Mouse (Mus musculus): ENCODE measurements around the gene Ccdc85c. TPM values are rescaled to one million over a fixed set of nuclear protein-coding genes. Genes with fewer than 3 reads are reported as not detected.

Gene Ccdc85c
- polyA plus RNA-seq, 1 experiment from 2014 or later, result 7.5 TPM

DNA sequence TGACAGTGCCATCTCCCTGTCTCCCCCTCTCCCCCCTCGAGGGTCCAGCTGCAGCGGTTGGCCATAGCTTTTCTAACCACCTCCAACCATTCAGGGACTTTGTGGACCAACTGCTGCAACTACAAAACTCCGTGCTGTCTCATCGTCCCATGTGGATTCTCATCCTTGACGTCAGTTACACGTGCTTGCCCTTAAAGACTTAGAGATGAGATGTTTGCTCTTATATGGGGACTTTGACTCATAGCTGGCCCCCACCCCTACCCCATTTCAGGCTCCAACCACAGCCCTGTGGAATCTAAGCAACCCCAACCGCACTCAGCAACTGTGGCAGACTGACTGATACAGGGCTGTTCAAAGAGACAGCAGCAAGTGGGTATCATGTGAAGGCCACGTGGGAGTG is 29.9 kb upstream of the Ccdc85c start:
- Histone ChIP-seq H3K27me3 (replicated peaks; ENCODE audit: control insufficient read depth, insufficient read depth, low read length) (no peaks in the 10 kb centered on the region; the same call in 1 of the 2 replicates), H3K9me3 (ENCODE audit: control insufficient read depth, low read length) (no peaks in the 10 kb centered on the region), H3K36me3 (ENCODE audit: control insufficient read depth, insufficient read depth, low read length) (no peaks in the 10 kb centered on the region), H3K4me1 (ENCODE audit: control insufficient read depth, insufficient read depth, low read depth, low read length) (peaks cover 10% of the 10 kb centered on the region), H3K4me2 (ENCODE audit: low read length) (no peak overlapping the region), H3K4me3 (ENCODE audit: low read length) (no peak overlapping the region), H3K27ac (ENCODE audit: low read depth, low read length) (no peak overlapping the region), H3K9ac (ENCODE audit: low read depth, low read length) (no peak overlapping the region)
- no peak for ATAC-seq
- whole genome bisulfite sequencing, result 80% methylated on average over 8 of the region's 8 CpGs

DNA sequence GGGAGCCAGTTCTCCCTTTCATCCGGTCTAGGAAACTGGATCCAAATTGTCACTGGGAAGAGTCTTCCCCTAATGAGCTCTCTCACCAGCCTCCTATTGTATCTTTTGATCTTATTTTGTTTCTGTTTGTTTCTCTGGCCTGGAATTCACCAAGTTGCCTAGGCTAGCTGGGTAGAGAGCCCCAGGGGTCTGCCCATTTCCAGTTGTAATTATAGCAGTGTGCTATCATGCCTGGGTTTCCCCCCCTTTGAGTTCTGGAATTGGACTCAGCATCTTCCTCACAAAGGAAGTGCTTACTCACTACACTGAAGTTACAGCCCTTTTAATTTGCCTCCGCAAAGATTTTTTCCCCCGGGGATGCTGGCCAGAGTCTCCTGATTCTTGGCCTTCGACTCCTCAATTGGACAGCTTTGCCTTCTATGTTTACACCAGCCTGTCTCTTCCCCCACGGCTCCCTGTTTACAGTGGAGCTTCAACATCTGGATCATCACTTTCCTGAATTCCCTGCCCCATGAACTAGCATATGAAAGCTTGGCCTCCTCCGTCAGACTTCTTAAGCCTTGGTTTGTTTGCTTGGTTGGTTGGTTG is 28.6 kb upstream of the Ccdc85c start:
- Histone ChIP-seq H3K9ac (ENCODE audit: low read depth, low read length) (no peak overlapping the region), H3K27ac (ENCODE audit: low read depth, low read length) (no peak overlapping the region), H3K4me2 (ENCODE audit: low read length) (no peak overlapping the region), H3K36me3 (ENCODE audit: control insufficient read depth, insufficient read depth, low read length) (no peaks in the 10 kb centered on the region), H3K4me3 (ENCODE audit: low read length) (no peak overlapping the region), H3K27me3 (replicated peaks; ENCODE audit: control insufficient read depth, insufficient read depth, low read length) (no peaks in the 10 kb centered on the region; the same call in 1 of the 2 replicates), H3K9me3 (ENCODE audit: control insufficient read depth, low read length) (no peaks in the 10 kb centered on the region), H3K4me1 (ENCODE audit: control insufficient read depth, insufficient read depth, low read depth, low read length) (peaks cover 10% of the 10 kb centered on the region)
- WGBS, result 59% methylated on average over 6 of the region's 6 CpGs
- no peak for ATAC-seq

GRCm38 (mm10) chr12:108301006-108301405 is 25.8 kb upstream of the Ccdc85c start:
- Histone ChIP-seq H3K4me1 (ENCODE audit: control insufficient read depth, insufficient read depth, low read depth, low read length) (peaks cover 4% of the 10 kb centered on the region), H3K4me2 (ENCODE audit: low read length) (no peak overlapping the region), H3K9ac (ENCODE audit: low read depth, low read length) (no peak overlapping the region), H3K27me3 (replicated peaks; ENCODE audit: control insufficient read depth, insufficient read depth, low read length) (no peaks in the 10 kb centered on the region; the same call in 1 of the 2 replicates), H3K27ac (ENCODE audit: low read depth, low read length) (no peak overlapping the region), H3K4me3 (ENCODE audit: low read length) (no peak overlapping the region), H3K36me3 (ENCODE audit: control insufficient read depth, insufficient read depth, low read length) (no peaks in the 10 kb centered on the region), H3K9me3 (ENCODE audit: control insufficient read depth, low read length) (no peaks in the 10 kb centered on the region)
- WGBS, result 65% methylated on average over 6 of the region's 6 CpGs
- no peak for ATAC-seq

- ATAC-seq, result no peak
- Histone ChIP-seq H3K27me3 (replicated peaks; ENCODE audit: control insufficient read depth, insufficient read depth, low read length) (no peaks in the 10 kb centered on the region), H3K36me3 (ENCODE audit: control insufficient read depth, insufficient read depth, low read length) (no peaks in the 10 kb centered on the region), H3K9ac (ENCODE audit: low read depth, low read length) (no peak overlapping the region), H3K4me2 (ENCODE audit: low read length) (no peak overlapping the region), H3K9me3 (ENCODE audit: control insufficient read depth, low read length) (no peaks in the 10 kb centered on the region), H3K4me3 (ENCODE audit: low read length) (no peak overlapping the region), H3K27ac (ENCODE audit: low read depth, low read length) (no peak overlapping the region), H3K4me1 (ENCODE audit: control insufficient read depth, insufficient read depth, low read depth, low read length) (peaks cover 3% of the 10 kb centered on the region; the same call in 1 of the 2 replicates)
- 86% methylated on average over 6 of the region's 6 CpGs for WGBS
Measured at GRCm38 (mm10) chr12:108297033-108297432, 21.8 kb upstream of the Ccdc85c start.

DNA sequence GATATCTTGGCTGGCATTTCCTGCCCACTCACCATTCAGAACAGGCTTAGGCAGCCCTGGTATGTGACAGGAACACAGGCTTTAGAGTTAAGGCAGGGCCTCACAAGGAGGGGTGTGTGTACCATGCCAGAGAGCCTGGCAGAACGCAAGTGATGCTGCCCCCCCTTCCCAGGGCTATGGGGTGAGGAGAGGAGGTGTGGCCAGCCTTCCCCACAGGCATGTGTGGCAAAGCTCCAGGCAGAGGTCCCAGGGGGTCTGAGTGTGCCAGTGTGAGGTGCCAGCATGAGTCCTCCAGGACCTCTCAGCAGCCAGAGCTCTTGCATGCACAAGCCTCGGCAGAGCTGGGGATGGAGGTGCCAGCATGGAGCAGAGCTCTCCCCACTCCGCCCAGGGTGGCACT is 19.4 kb upstream of the Ccdc85c start:
- H3K27ac ChIP-seq (ENCODE audit: low read depth, low read length), result no peak overlapping the region
- no peak overlapping the region for H3K4me2 ChIP-seq (ENCODE audit: low read length)
- no peaks in the 10 kb centered on the region for H3K27me3 ChIP-seq (replicated peaks; ENCODE audit: control insufficient read depth, insufficient read depth, low read length)
- no peak overlapping the region for H3K9ac ChIP-seq (ENCODE audit: low read depth, low read length)
- H3K9me3 ChIP-seq (ENCODE audit: control insufficient read depth, low read length), result no peaks in the 10 kb centered on the region
- peaks cover 5% of the 10 kb centered on the region; the same call in 1 of the 2 replicates for H3K4me1 ChIP-seq (ENCODE audit: control insufficient read depth, insufficient read depth, low read depth, low read length)
- no peak overlapping the region for H3K4me3 ChIP-seq (ENCODE audit: low read length)
- peak; percentile 49 for ATAC-seq
- H3K36me3 ChIP-seq (ENCODE audit: control insufficient read depth, insufficient read depth, low read length), result no peaks in the 10 kb centered on the region
- WGBS, result 54% methylated on average over 3 of the region's 3 CpGs

DNA sequence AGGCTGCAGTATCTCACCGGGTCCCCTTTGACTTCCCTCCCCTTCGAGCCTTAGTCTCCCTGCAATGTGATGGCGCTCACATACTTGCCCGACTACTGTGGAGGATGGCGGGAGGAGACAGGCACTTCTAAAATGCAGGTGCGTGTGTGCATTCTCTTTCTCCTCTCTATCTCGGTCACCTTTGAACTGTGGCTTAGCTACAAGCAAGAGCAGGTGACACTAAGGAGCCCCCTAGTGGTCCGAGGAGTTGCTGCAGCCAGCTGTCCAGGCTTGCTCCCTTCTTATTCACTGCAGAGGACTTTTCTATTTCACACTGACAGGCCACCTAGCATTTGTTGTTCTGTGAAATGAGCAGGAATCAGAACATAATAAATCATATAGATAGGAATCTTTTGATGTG is 17.7 kb upstream of the Ccdc85c start:
- Histone ChIP-seq H3K9me3 (ENCODE audit: control insufficient read depth, low read length) (no peaks in the 10 kb centered on the region), H3K9ac (ENCODE audit: low read depth, low read length) (no peak overlapping the region), H3K4me1 (ENCODE audit: control insufficient read depth, insufficient read depth, low read depth, low read length) (peaks cover 5% of the 10 kb centered on the region; the same call in 1 of the 2 replicates), H3K27ac (ENCODE audit: low read depth, low read length) (no peak overlapping the region), H3K36me3 (ENCODE audit: control insufficient read depth, insufficient read depth, low read length) (no peaks in the 10 kb centered on the region), H3K4me3 (ENCODE audit: low read length) (no peak overlapping the region), H3K27me3 (replicated peaks; ENCODE audit: control insufficient read depth, insufficient read depth, low read length) (no peaks in the 10 kb centered on the region), H3K4me2 (ENCODE audit: low read length) (peak overlapping the region; percentile 26)
- ATAC-seq, result peak; percentile 69; the same call in 1 of the 2 replicates
- 2% methylated on average over 8 of the region's 8 CpGs for WGBS

DNA sequence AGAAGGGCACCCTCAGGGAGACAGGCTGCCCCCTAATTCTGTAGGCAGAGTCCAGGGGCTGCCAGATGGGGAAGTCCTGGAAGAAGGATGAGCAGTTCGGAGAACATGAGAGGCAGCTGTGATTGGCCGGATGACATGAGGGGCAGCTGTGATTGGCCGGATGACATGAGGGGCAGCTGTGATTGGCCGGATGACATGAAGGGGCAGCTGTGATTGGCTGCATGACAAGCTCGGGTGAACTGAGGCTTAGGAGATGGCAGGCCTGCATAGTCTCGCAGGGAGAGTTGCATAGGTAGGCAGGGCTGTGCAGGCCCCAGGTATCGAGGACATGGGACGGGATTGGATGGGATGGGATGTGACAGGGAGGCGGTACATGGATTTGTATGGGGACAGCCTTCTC is 17.2 kb upstream of the Ccdc85c start:
- no peak overlapping the region for H3K4me3 ChIP-seq (ENCODE audit: low read length)
- peak overlapping the region; percentile 26 for H3K4me2 ChIP-seq (ENCODE audit: low read length)
- H3K9me3 ChIP-seq (ENCODE audit: control insufficient read depth, low read length), result no peaks in the 10 kb centered on the region
- H3K27ac ChIP-seq (ENCODE audit: low read depth, low read length), result no peak overlapping the region
- peak; percentile 65 for ATAC-seq
- no peak overlapping the region for H3K9ac ChIP-seq (ENCODE audit: low read depth, low read length)
- H3K27me3 ChIP-seq (replicated peaks; ENCODE audit: control insufficient read depth, insufficient read depth, low read length), result no peaks in the 10 kb centered on the region
- 18% methylated on average over 9 of the region's 9 CpGs for WGBS
- peaks cover 5% of the 10 kb centered on the region; the same call in 1 of the 2 replicates for H3K4me1 ChIP-seq (ENCODE audit: control insufficient read depth, insufficient read depth, low read depth, low read length)
- no peaks in the 10 kb centered on the region for H3K36me3 ChIP-seq (ENCODE audit: control insufficient read depth, insufficient read depth, low read length)

DNA sequence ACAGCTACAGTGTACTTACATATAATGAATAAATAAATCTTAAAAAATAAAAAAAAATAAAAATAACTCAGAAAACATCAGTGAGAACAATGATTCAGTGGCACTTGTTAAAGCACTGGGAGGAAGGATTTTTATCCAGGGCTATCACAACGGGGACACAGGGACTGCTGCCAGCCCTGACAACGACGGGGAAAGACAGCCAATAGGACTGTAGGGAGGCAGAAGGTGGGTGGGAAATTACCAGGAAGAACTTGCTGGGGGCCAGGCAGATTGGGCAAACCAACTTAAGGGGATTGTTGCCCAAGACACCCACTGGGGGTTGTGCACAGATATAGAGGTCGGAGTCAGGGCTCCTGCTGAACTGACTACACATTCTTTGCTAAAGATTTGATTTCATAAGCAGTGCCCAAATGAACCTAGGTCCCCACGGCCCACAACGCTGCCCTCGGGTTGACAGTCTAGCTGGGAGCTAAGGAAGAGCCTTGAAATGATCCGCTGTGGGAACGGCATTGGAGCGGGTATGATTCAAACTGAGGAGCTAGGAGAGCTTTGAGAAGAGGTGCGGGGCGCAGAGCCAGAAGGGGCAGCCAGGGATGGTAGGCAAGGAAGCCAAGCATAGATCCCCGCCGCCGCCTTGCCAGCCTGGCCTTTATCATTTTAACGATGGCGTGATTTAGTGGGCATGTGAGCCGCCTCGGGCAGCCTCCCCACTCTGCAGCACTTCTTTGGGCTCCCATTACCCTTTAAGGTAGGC is 13.1 kb upstream of the Ccdc85c start:
- H3K36me3 ChIP-seq (ENCODE audit: control insufficient read depth, insufficient read depth, low read length), result no peaks in the 10 kb centered on the region
- H3K9me3 ChIP-seq (ENCODE audit: control insufficient read depth, low read length), result no peaks in the 10 kb centered on the region
- H3K4me2 ChIP-seq (ENCODE audit: low read length), result no peak overlapping the region
- ATAC-seq, result no peak
- H3K4me1 ChIP-seq (ENCODE audit: control insufficient read depth, insufficient read depth, low read depth, low read length), result peaks cover 15% of the 10 kb centered on the region
- WGBS, result 66% methylated on average over 19 of the region's 19 CpGs
- peak overlapping the region; percentile 33; the same call in 1 of the 2 replicates for H3K9ac ChIP-seq (ENCODE audit: low read depth, low read length)
- H3K4me3 ChIP-seq (ENCODE audit: low read length), result no peak overlapping the region
- no peak overlapping the region for H3K27ac ChIP-seq (ENCODE audit: low read depth, low read length)
- no peaks in the 10 kb centered on the region for H3K27me3 ChIP-seq (replicated peaks; ENCODE audit: control insufficient read depth, insufficient read depth, low read length)

DNA sequence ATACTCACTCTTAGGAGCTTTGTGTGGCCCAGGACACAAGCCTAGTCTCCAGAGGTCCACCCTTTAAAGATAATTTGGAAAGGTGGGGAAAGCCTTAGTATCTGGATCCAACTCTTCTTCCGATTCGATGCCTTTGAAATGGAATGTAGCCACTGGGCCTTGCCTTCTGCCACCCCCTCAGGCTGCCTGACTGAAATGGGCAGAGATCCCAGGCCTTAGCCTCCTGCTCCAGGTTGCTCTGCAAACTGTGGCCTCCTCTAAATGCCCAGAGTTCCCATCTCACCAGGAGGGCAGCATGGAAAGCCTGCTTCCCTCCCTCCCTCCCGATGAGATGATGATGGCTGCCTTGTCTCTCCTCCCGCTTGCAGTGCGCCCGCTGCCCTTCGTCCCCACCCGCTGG is 11.8 kb upstream of the Ccdc85c start:
- Histone ChIP-seq H3K36me3 (ENCODE audit: control insufficient read depth, insufficient read depth, low read length) (no peaks in the 10 kb centered on the region), H3K27me3 (replicated peaks; ENCODE audit: control insufficient read depth, insufficient read depth, low read length) (no peaks in the 10 kb centered on the region), H3K4me2 (ENCODE audit: low read length) (no peak overlapping the region), H3K4me3 (ENCODE audit: low read length) (no peak overlapping the region), H3K27ac (ENCODE audit: low read depth, low read length) (no peak overlapping the region), H3K4me1 (ENCODE audit: control insufficient read depth, insufficient read depth, low read depth, low read length) (peaks cover 12% of the 10 kb centered on the region), H3K9ac (ENCODE audit: low read depth, low read length) (no peak overlapping the region), H3K9me3 (ENCODE audit: control insufficient read depth, low read length) (no peaks in the 10 kb centered on the region)
- no peak for ATAC-seq
- 91% methylated on average over 8 of the region's 8 CpGs for WGBS
